Mouse (Mus musculus): ENCODE measurements around the gene Slc17a7. TPM values are rescaled to one million over a fixed set of nuclear protein-coding genes. Genes with fewer than 3 reads are reported as not detected.
"Not testable (repeated sequence)": the region's sequence is repeated elsewhere in the genome, so short reads cannot be mapped to it uniquely, and the experiment has no call there.

Gene Slc17a7
- polyA plus RNA-seq, 1 experiment from 2014 or later, result 0.51 TPM

DNA sequence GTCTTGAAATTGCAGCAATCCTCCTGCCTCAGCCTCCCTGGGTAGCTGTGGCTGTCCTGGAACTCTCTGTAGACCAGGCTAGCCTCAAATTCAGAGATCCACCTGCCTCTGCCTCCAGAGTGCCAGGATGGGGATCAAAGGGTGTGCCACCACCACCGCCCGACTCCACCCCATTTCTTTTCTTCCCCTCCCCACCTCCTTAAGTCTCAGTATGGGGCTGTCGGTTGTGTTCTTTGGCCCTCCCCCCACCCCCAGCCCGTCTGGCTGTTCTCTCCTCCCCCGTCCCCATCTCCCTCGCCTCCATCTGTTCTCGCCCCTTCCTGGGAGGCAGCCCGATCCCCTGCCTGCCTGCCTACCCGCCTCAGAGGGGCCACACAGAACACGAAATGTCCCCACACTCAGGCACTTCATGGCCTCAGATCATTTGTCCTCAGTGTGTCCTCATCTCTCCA lies 3.2 kb downstream of the Slc17a7 start:
- ATAC-seq (ENCODE audit: low FRiP score) (no peak), DNase-seq (ENCODE audit: low spot score, missing footprints) (no peak)
- no peak overlapping the region for H3K4me2 ChIP-seq
- no peak overlapping the region for H3K4me3 ChIP-seq (ENCODE audit: low read depth, low read length)
- peaks cover 72% of the 10 kb centered on the region for H3K27me3 ChIP-seq (ENCODE audit: control insufficient read depth, insufficient read depth, low read length)
- H3K9me3 ChIP-seq (ENCODE audit: control insufficient read depth, low read length), result peaks cover 8% of the 10 kb centered on the region; the same call in 1 of the 2 replicates
- WGBS, result 23% methylated on average over 9 of the region's 10 CpGs
- H3K27ac ChIP-seq (ENCODE audit: low read depth, low read length), result no peak overlapping the region
- H3K9ac ChIP-seq (ENCODE audit: low read length), result no peak overlapping the region
- H3K4me1 ChIP-seq (ENCODE audit: control insufficient read depth, insufficient read depth, low read length), result peaks cover 5% of the 10 kb centered on the region
- no peaks in the 10 kb centered on the region for H3K36me3 ChIP-seq (ENCODE audit: control insufficient read depth, insufficient read depth, low read length)

GRCm38 (mm10) chr7:45167761-45168445 lies 4.2 kb downstream of the Slc17a7 start:
- H3K27me3 ChIP-seq (ENCODE audit: control insufficient read depth, insufficient read depth, low read length), result peaks cover 68% of the 10 kb centered on the region
- peaks cover 5% of the 10 kb centered on the region for H3K4me1 ChIP-seq (ENCODE audit: control insufficient read depth, insufficient read depth, low read length)
- no peak overlapping the region for H3K9ac ChIP-seq (ENCODE audit: low read length)
- H3K36me3 ChIP-seq (ENCODE audit: control insufficient read depth, insufficient read depth, low read length), result no peaks in the 10 kb centered on the region
- no peak for ATAC-seq (ENCODE audit: low FRiP score)
- H3K9me3 ChIP-seq (ENCODE audit: control insufficient read depth, low read length), result peaks cover 8% of the 10 kb centered on the region; the same call in 1 of the 2 replicates
- 1% methylated on average over 19 of the region's 19 CpGs for WGBS
- DNase-seq (ENCODE audit: low spot score, missing footprints), result no peak
- no peak overlapping the region for H3K4me3 ChIP-seq (ENCODE audit: low read depth, low read length)
- H3K27ac ChIP-seq (ENCODE audit: low read depth, low read length), result no peak overlapping the region
- H3K4me2 ChIP-seq, result no peak overlapping the region

- H3K36me3 ChIP-seq (ENCODE audit: control insufficient read depth, insufficient read depth, low read length), result no peaks in the 10 kb centered on the region
- WGBS, result 3% methylated on average over 24 of the region's 24 CpGs
- ATAC-seq (ENCODE audit: low FRiP score) (no peak), DNase-seq (ENCODE audit: low spot score, missing footprints) (no peak)
- H3K4me3 ChIP-seq (ENCODE audit: low read depth, low read length), result no peak overlapping the region
- H3K9me3 ChIP-seq (ENCODE audit: control insufficient read depth, low read length), result peaks cover 8% of the 10 kb centered on the region; the same call in 1 of the 2 replicates
- no peak overlapping the region for H3K4me2 ChIP-seq
- H3K9ac ChIP-seq (ENCODE audit: low read length), result no peak overlapping the region
- H3K27ac ChIP-seq (ENCODE audit: low read depth, low read length), result no peak overlapping the region
- H3K27me3 ChIP-seq (ENCODE audit: control insufficient read depth, insufficient read depth, low read length), result peaks cover 61% of the 10 kb centered on the region
- H3K4me1 ChIP-seq (ENCODE audit: control insufficient read depth, insufficient read depth, low read length), result peaks cover 5% of the 10 kb centered on the region
These were observed 4.9 kb downstream of the Slc17a7 start for GRCm38 (mm10) chr7:45168656-45169055.

DNA sequence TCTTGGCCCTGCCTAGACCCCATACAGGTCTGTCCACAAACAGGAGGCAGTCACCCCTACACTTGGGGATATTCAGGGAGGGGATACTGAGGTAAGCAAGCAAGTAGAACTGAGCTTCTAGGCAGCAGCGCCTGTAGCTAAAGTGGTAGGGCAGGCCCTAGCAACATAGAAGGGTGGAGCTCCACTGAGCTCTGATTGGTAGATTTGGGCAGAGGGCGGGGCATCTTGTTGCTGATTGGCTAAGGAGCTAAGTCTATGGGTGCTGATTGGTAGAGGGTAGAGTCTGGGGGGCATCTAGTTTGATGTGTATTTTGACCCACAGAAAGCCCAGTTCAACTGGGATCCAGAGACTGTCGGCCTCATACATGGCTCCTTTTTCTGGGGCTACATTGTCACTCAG lies 5.7 kb downstream of the Slc17a7 start:
- DNase-seq (ENCODE audit: low spot score, missing footprints) (no peak), ATAC-seq (ENCODE audit: low FRiP score) (no peak)
- Histone ChIP-seq H3K36me3 (ENCODE audit: control insufficient read depth, insufficient read depth, low read length) (no peaks in the 10 kb centered on the region), H3K27ac (ENCODE audit: low read depth, low read length) (no peak overlapping the region), H3K9me3 (ENCODE audit: control insufficient read depth, low read length) (peaks cover 8% of the 10 kb centered on the region; the same call in 1 of the 2 replicates), H3K4me3 (ENCODE audit: low read depth, low read length) (no peak overlapping the region), H3K4me2 (no peak overlapping the region), H3K4me1 (ENCODE audit: control insufficient read depth, insufficient read depth, low read length) (no peaks in the 10 kb centered on the region; the same call in none of the 2 replicates), H3K27me3 (ENCODE audit: control insufficient read depth, insufficient read depth, low read length) (peaks cover 58% of the 10 kb centered on the region), H3K9ac (ENCODE audit: low read length) (no peak overlapping the region)
- WGBS, result 91% methylated on average over 3 of the region's 3 CpGs

DNA sequence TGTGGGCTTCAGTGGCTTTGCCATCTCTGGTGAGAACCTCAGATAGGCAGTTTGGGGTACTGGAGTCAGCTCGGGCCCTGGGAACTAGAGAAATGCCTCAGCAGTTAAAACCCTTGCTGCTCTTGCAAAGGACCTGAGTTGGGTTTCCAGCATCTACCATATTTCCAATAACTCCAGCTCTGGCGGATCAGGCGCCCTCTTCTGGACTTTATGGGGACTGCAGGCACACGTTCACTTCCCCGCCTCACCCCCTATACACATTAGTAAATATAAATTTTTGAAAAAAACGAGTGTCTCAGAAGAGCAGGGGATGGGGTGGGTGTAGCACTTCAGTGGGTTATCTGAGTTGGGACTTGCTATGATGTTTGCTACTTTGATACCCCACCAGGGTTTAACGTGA lies 9.2 kb downstream of the Slc17a7 start:
- Histone ChIP-seq H3K9ac (ENCODE audit: low read length) (no peak overlapping the region), H3K36me3 (ENCODE audit: control insufficient read depth, insufficient read depth, low read length) (no peaks in the 10 kb centered on the region)

GRCm38 (mm10) chr7:45173772-45174171 lies 10.0 kb downstream of the Slc17a7 start:
- ATAC-seq (ENCODE audit: low FRiP score); H3K4me3 ChIP-seq (ENCODE audit: low read depth, low read length); DNase-seq (ENCODE audit: low spot score, missing footprints); H3K27ac ChIP-seq (ENCODE audit: low read depth, low read length); H3K4me2 ChIP-seq; H3K36me3 ChIP-seq (ENCODE audit: control insufficient read depth, insufficient read depth, low read length); H3K4me1 ChIP-seq (ENCODE audit: control insufficient read depth, insufficient read depth, low read length); H3K9ac ChIP-seq (ENCODE audit: low read length); H3K9me3 ChIP-seq (ENCODE audit: control insufficient read depth, low read length): not testable (repeated sequence)
- WGBS, result 45% methylated on average over 1 of the region's 1 CpGs
- H3K27me3 ChIP-seq (ENCODE audit: control insufficient read depth, insufficient read depth, low read length), result peaks cover 59% of the 10 kb centered on the region

More for the DNA sequence above, 9.2 kb downstream of the Slc17a7 start:
- Histone ChIP-seq H3K4me2 (no peak overlapping the region), H3K27ac (ENCODE audit: low read depth, low read length) (no peak overlapping the region), H3K9me3 (ENCODE audit: control insufficient read depth, low read length) (peaks cover 8% of the 10 kb centered on the region; the same call in 1 of the 2 replicates), H3K4me1 (ENCODE audit: control insufficient read depth, insufficient read depth, low read length) (peaks cover 7% of the 10 kb centered on the region), H3K27me3 (ENCODE audit: control insufficient read depth, insufficient read depth, low read length) (peaks cover 59% of the 10 kb centered on the region), H3K4me3 (ENCODE audit: low read depth, low read length) (no peak overlapping the region)
- ATAC-seq (ENCODE audit: low FRiP score) (no peak), DNase-seq (ENCODE audit: low spot score, missing footprints) (no peak)
- 61% methylated on average over 7 of the region's 7 CpGs for WGBS

- Histone ChIP-seq H3K4me3 (ENCODE audit: low read depth, low read length) (no peak overlapping the region), H3K4me1 (ENCODE audit: control insufficient read depth, insufficient read depth, low read length) (peaks cover 7% of the 10 kb centered on the region), H3K27me3 (ENCODE audit: control insufficient read depth, insufficient read depth, low read length) (peaks cover 60% of the 10 kb centered on the region), H3K36me3 (ENCODE audit: control insufficient read depth, insufficient read depth, low read length) (no peaks in the 10 kb centered on the region), H3K27ac (ENCODE audit: low read depth, low read length) (no peak overlapping the region), H3K9me3 (ENCODE audit: control insufficient read depth, low read length) (peaks cover 6% of the 10 kb centered on the region; the same call in 1 of the 2 replicates), H3K9ac (ENCODE audit: low read length) (no peak overlapping the region), H3K4me2 (peak overlapping the region; percentile 23; the same call in 1 of the 2 replicates)
- no peak; the same call in 1 of the 2 replicates for ATAC-seq (ENCODE audit: low FRiP score)
- DNase-seq (ENCODE audit: low spot score, missing footprints), result peak; percentile 91
- WGBS, result 3% methylated on average over 29 of the region's 29 CpGs
These were observed 11.0 kb downstream of the Slc17a7 start for GRCm38 (mm10) chr7:45174567-45175280.

DNA sequence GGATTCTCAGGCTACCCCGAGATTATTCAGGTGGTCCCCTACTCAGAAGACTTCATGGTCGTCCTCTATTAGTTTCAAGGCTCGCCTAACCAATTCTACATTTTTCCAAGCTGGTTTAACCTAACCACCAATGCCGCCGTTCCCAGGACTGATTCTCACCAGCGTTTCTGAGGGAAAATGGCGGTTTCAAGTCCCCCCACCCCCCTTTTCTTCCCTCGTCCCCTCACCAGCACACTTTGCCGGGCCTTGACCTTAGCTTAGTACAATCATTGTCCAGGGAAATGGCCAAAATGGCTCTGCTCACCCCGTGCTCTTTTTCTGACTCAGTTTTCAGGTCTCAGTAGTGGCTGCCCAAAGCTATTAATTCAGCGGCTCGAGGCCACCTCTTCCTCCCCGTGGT lies 11.6 kb downstream of the Slc17a7 start:
- DNase-seq (ENCODE audit: low spot score, missing footprints), result peak; percentile 94
- no peak for ATAC-seq (ENCODE audit: low FRiP score)
- no peak overlapping the region for H3K4me3 ChIP-seq (ENCODE audit: low read depth, low read length)

GRCm38 (mm10) chr7:45175929-45176328 lies 12.2 kb downstream of the Slc17a7 start:
- WGBS, result 2% methylated on average over 23 of the region's 23 CpGs
- H3K27ac ChIP-seq (ENCODE audit: low read depth, low read length), result no peak overlapping the region
- peak overlapping the region; percentile 20; the same call in 1 of the 2 replicates for H3K9ac ChIP-seq (ENCODE audit: low read length)
- H3K4me2 ChIP-seq, result peak overlapping the region; percentile 25
- H3K9me3 ChIP-seq (ENCODE audit: control insufficient read depth, low read length), result no peaks in the 10 kb centered on the region; the same call in 1 of the 2 replicates
- 0 out of 2 replicates have a peak, but pooled peaks have one; percentile 11 for ATAC-seq (ENCODE audit: low FRiP score)
- H3K4me3 ChIP-seq (ENCODE audit: low read depth, low read length), result peak overlapping the region; percentile 1; the same call in 1 of the 2 replicates
- H3K27me3 ChIP-seq (ENCODE audit: control insufficient read depth, insufficient read depth, low read length), result peaks cover 71% of the 10 kb centered on the region
- no peak for DNase-seq (ENCODE audit: low spot score, missing footprints)
- H3K4me1 ChIP-seq (ENCODE audit: control insufficient read depth, insufficient read depth, low read length), result peaks cover 7% of the 10 kb centered on the region
- H3K36me3 ChIP-seq (ENCODE audit: control insufficient read depth, insufficient read depth, low read length), result no peaks in the 10 kb centered on the region

More for the DNA sequence above, 11.6 kb downstream of the Slc17a7 start:
- WGBS, result 2% methylated on average over 13 of the region's 13 CpGs
- H3K9me3 ChIP-seq (ENCODE audit: control insufficient read depth, low read length), result no peaks in the 10 kb centered on the region; the same call in 1 of the 2 replicates
- peaks cover 66% of the 10 kb centered on the region for H3K27me3 ChIP-seq (ENCODE audit: control insufficient read depth, insufficient read depth, low read length)
- no peak overlapping the region for H3K9ac ChIP-seq (ENCODE audit: low read length)
- H3K4me2 ChIP-seq, result no peak overlapping the region
- no peaks in the 10 kb centered on the region for H3K36me3 ChIP-seq (ENCODE audit: control insufficient read depth, insufficient read depth, low read length)
- peaks cover 7% of the 10 kb centered on the region for H3K4me1 ChIP-seq (ENCODE audit: control insufficient read depth, insufficient read depth, low read length)
- no peak overlapping the region for H3K27ac ChIP-seq (ENCODE audit: low read depth, low read length)

Data from midbrain, embryonic 11.5 days (tissue).